ENCODE assay signal across 8 mouse cellular contexts in genomic region chr4:116721098-116721628, GRCm38 (mm10). TPM values are rescaled to one million over a fixed set of nuclear protein-coding genes. Genes with fewer than 3 reads are reported as not detected.
DNase-seq lines count a peak whose midpoint lies in the region; ATAC-seq and TF ChIP-seq lines count a peak whose summit lies in the region.

No protein-coding gene starts in this region.

- H3K4me1 ChIP-seq in thymus, adult 2 months (replicated peaks; ENCODE audit: control insufficient read depth, insufficient read depth, low read length): 0 out of 2 replicates have a peak, but pooled peaks cover 5% of the 10 kb centered on the region
- H3K4me1 ChIP-seq in liver, embryonic 11.5 days (replicated peaks; ENCODE audit: control insufficient read depth, insufficient read depth, low read length): 0 out of 2 replicates have a peak, but pooled peaks cover 4% of the 10 kb centered on the region

- DNase-seq in gastrocnemius, adult 2 months: no peak
- no peak for DNase-seq in gastrocnemius, postnatal 4 days (ENCODE audit: low spot score in 2 of 2)
- no peak for DNase-seq in thymus, adult 2 months
- DNase-seq in thymus, postnatal 25 days: no peak
- no peak for DNase-seq in liver, embryonic 11.5 days (ENCODE audit: low spot score)
- DNase-seq in right cerebral cortex, postnatal 10 days (ENCODE audit: low spot score in 2 of 2): no peak
- no peak for DNase-seq in layer of hippocampus, postnatal 36 days

- TF ChIP-seq CTCF in gastrocnemius, adult 2 months (IDR thresholded peaks at IDR 0.05): no peak
- no peak for TF ChIP-seq CTCF in thymus, adult 2 months (IDR thresholded peaks at IDR 0.05; ENCODE audit: borderline replicate concordance, control insufficient read depth, extremely low read depth, insufficient read depth, low read length, poor library complexity)

- intact Hi-C loops in gastrocnemius, adult 2 months (cut with DNase I): no loop called here

- peak overlapping the region; percentile 94 for H3K27ac ChIP-seq in gastrocnemius, adult 2 months
- H3K27ac ChIP-seq in thymus, adult 2 months (ENCODE audit: control insufficient read depth, insufficient read depth, low read length): no peak overlapping the region
- H3K27ac ChIP-seq in liver, embryonic 11.5 days (ENCODE audit: low read depth, low read length): peak overlapping the region; percentile 59

- H3K9me3 ChIP-seq in liver, embryonic 11.5 days (ENCODE audit: control insufficient read depth, low read length): no peaks in the 10 kb centered on the region

- H3K36me3 ChIP-seq in thymus, adult 2 months (ENCODE audit: control insufficient read depth, insufficient read depth, low read length): no peaks in the 10 kb centered on the region
- no peaks in the 10 kb centered on the region for H3K36me3 ChIP-seq in liver, embryonic 11.5 days (ENCODE audit: control insufficient read depth, insufficient read depth, low read length)

- no peak for TF ChIP-seq POLR2A in thymus, adult 2 months (IDR thresholded peaks at IDR 0.05; ENCODE audit: control insufficient read depth, extremely low read depth, insufficient read depth, low read length, poor library complexity)

- peak overlapping the region; percentile 95 for H3K4me2 ChIP-seq in liver, embryonic 11.5 days

- H3K4me3 ChIP-seq in gastrocnemius, adult 2 months: peak overlapping the region; percentile 85
- peak overlapping the region; percentile 68 for H3K4me3 ChIP-seq in thymus, adult 2 months (ENCODE audit: control insufficient read depth, insufficient read depth, low read length)
- peak overlapping the region; percentile 82 for H3K4me3 ChIP-seq in liver, embryonic 11.5 days (ENCODE audit: low read depth, low read length)

- no peaks in the 10 kb centered on the region for H3K27me3 ChIP-seq in thymus, adult 2 months (ENCODE audit: control insufficient read depth, insufficient read depth, low read length)
- no peaks in the 10 kb centered on the region for H3K27me3 ChIP-seq in liver, embryonic 11.5 days (replicated peaks; ENCODE audit: control insufficient read depth, insufficient read depth, low read length)

- ATAC-seq in liver, embryonic 11.5 days (replicated peaks; ENCODE audit: low FRiP score): no peak; the same call in 1 of the 2 replicates
- no peak for ATAC-seq in granulocyte monocyte progenitor cell, adult 5-6 weeks (replicated peaks; ENCODE audit: poor library complexity, severe bottlenecking)

- 1% methylated on average over 29 of the region's 29 CpGs for WGBS in thymus, adult 2 months
- under 1% methylated on average over 29 of the region's 29 CpGs for WGBS in liver, embryonic 11.5 days

- H3K9ac ChIP-seq in liver, embryonic 11.5 days (ENCODE audit: low read depth, low read length): peak overlapping the region; percentile 80

RNA-seq across cellular contexts. Expression of gene Tesk2, which starts 0.4 kb away (rescaled TPM):
- 1 to 10 TPM; 1.5 TPM for total RNA-seq in gastrocnemius, adult 2 months (2021)
- total RNA-seq in gastrocnemius, postnatal 4 days (2021): 1 to 10 TPM; 3.8 to 4.0 TPM
- 4.4 and 5.0 TPM in 2 replicates for polyA plus RNA-seq in thymus, adult 2 months (2012; rRNA removed)
- 3.1 and 4.3 TPM in 2 replicates for polyA plus RNA-seq in liver, embryonic 11.5 days (2014; fragmentation: Nextera tagmentation; extraction: Ambion mirVana)
- 7.3 and 9.3 TPM in 2 replicates for total RNA-seq in granulocyte monocyte progenitor cell, adult 5-6 weeks (2014; fragmentation: Nextera tagmentation)
- 7.3 and 11.1 TPM in 2 replicates for total RNA-seq in granulocyte monocyte progenitor cell, adult 5-6 weeks (2017)
- 1 to 10 TPM; 4.1 to 5.0 TPM for total RNA-seq in layer of hippocampus, postnatal 36 days (2021)

RNA-seq across cellular contexts. Expression of gene Ccdc163, which starts 12.9 kb away (rescaled TPM):
- 1 to 10 TPM; 1.9 to 3.8 TPM for total RNA-seq in gastrocnemius, adult 2 months (2021)
- 1 to 10 TPM; 6.6 to 7.5 TPM for total RNA-seq in gastrocnemius, postnatal 4 days (2021)
- 46.0 and 48.2 TPM in 2 replicates for polyA plus RNA-seq in thymus, adult 2 months (2012; rRNA removed)
- polyA plus RNA-seq in liver, embryonic 11.5 days (2014; fragmentation: Nextera tagmentation; extraction: Ambion mirVana): 24.4 and 25.1 TPM in 2 replicates
- total RNA-seq in granulocyte monocyte progenitor cell, adult 5-6 weeks (2014; fragmentation: Nextera tagmentation): 47.8 and 66.8 TPM in 2 replicates
- 13.6 and 18.8 TPM in 2 replicates for total RNA-seq in granulocyte monocyte progenitor cell, adult 5-6 weeks (2017)
- 1 to 10 TPM; 2.8 to 5.3 TPM for total RNA-seq in layer of hippocampus, postnatal 36 days (2021)

RNA-seq across cellular contexts. Expression of gene Mmachc, which starts 13.0 kb away (rescaled TPM):
- total RNA-seq in gastrocnemius, adult 2 months (2021): 10 to 100 TPM; 25.5 to 46.4 TPM
- total RNA-seq in gastrocnemius, postnatal 4 days (2021): 10 to 100 TPM; 18.2 to 20.5 TPM
- 10.5 and 10.8 TPM in 2 replicates for polyA plus RNA-seq in thymus, adult 2 months (2012; rRNA removed)
- polyA plus RNA-seq in liver, embryonic 11.5 days (2014; fragmentation: Nextera tagmentation; extraction: Ambion mirVana): 24.2 and 27.4 TPM in 2 replicates
- 31.0 and 32.4 TPM in 2 replicates for total RNA-seq in granulocyte monocyte progenitor cell, adult 5-6 weeks (2014; fragmentation: Nextera tagmentation)
- total RNA-seq in granulocyte monocyte progenitor cell, adult 5-6 weeks (2017): 19.2 and 27.0 TPM in 2 replicates
- 10 to 100 TPM; 16.1 to 18.3 TPM for total RNA-seq in layer of hippocampus, postnatal 36 days (2021)

RNA-seq across cellular contexts. Expression of gene Prdx1, which starts 35.8 kb away (rescaled TPM):
- total RNA-seq in gastrocnemius, adult 2 months (2021): 100 to 1,000 TPM; 260 to 273 TPM
- 100 to 1,000 TPM; 246 to 251 TPM for total RNA-seq in gastrocnemius, postnatal 4 days (2021)
- polyA plus RNA-seq in thymus, adult 2 months (2012; rRNA removed): 61.8 and 99.5 TPM in 2 replicates
- polyA plus RNA-seq in liver, embryonic 11.5 days (2014; fragmentation: Nextera tagmentation; extraction: Ambion mirVana): 1,160 and 1,259 TPM in 2 replicates
- 255 and 303 TPM in 2 replicates for total RNA-seq in granulocyte monocyte progenitor cell, adult 5-6 weeks (2014; fragmentation: Nextera tagmentation)
- 264 and 283 TPM in 2 replicates for total RNA-seq in granulocyte monocyte progenitor cell, adult 5-6 weeks (2017)
- 100 to 1,000 TPM; 148 to 168 TPM for total RNA-seq in layer of hippocampus, postnatal 36 days (2021)
